ENCODE assay signal across 21 mouse cellular contexts in the genomic region with DNA sequence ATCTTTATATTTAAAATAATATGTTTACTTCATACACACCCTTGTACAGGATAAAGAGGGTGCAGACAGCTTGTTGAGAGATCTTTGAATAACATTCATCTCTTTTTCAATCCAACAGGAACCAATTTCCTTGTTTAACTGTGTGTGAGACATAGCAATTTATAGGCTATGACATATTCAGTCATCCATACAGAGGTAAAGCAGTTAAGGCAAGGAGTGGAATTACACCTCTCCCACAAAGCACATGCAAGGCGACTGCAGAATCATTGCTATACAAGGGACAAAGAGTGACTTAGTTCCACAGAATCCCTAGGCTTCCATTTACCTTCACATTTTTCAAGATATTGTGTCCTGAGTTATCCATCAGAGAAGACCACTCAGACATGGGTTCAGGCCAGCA.
"Had no signal": no experiment of that assay in that cellular context is flagged by ENCODE, and none has a peak within 500 bp of the region (broad histone marks: within the 10 kb centered on the region; RNA-seq: fewer than 3 reads in every experiment).

No protein-coding gene starts in this region.

- ATAC-seq: intestine, postnatal 0 days; liver, postnatal 0 days; lung, postnatal 0 days; midbrain, embryonic 15.5 days had no signal

- H3K4me3 ChIP-seq: limb, embryonic 12.5 days; limb, embryonic 15.5 days; midbrain, embryonic 12.5 days; midbrain, embryonic 15.5 days had no signal

- H3K36me3 ChIP-seq: limb, embryonic 12.5 days; limb, embryonic 15.5 days; midbrain, embryonic 12.5 days; midbrain, embryonic 15.5 days had no signal

- H3K4me2 ChIP-seq: limb, embryonic 12.5 days; limb, embryonic 15.5 days; liver, embryonic 11.5 days; lung, embryonic 14.5 days; midbrain, embryonic 12.5 days; midbrain, embryonic 15.5 days had no signal

- H3K4me1 ChIP-seq: limb, embryonic 12.5 days; limb, embryonic 15.5 days; midbrain, embryonic 12.5 days; midbrain, embryonic 15.5 days had no signal

- H3K27ac ChIP-seq: limb, embryonic 12.5 days; limb, embryonic 15.5 days; liver, embryonic 14.5 days; macrophage; midbrain, embryonic 12.5 days; midbrain, embryonic 15.5 days; stomach, postnatal 0 days had no signal

- DNase-seq: kidney, postnatal 10 days; kidney, postnatal 36 days; left cerebral cortex, postnatal 4 days; liver, postnatal 0 days; lung, embryonic 14.5 days; right cerebral cortex, adult 18-20 months; right cerebral cortex, postnatal 14 days; right cerebral cortex, postnatal 4 days; thymus, adult 2 months; thymus, postnatal 14 days; thymus, postnatal 4 days had no signal

- H3K9me3 ChIP-seq: limb, embryonic 12.5 days; limb, embryonic 15.5 days; midbrain, embryonic 12.5 days; midbrain, embryonic 15.5 days had no signal

- H3K27me3 ChIP-seq: limb, embryonic 12.5 days; limb, embryonic 15.5 days; midbrain, embryonic 12.5 days; midbrain, embryonic 15.5 days had no signal

- H3K9ac ChIP-seq: limb, embryonic 12.5 days; limb, embryonic 15.5 days; liver, embryonic 14.5 days; liver, postnatal 0 days; lung, embryonic 14.5 days; midbrain, embryonic 12.5 days; midbrain, embryonic 15.5 days had no signal
